Mouse (Mus musculus): Measurements from ENCODE around the gene Cfap43. TPM values are rescaled to one million over a fixed set of nuclear protein-coding genes. Genes with fewer than 3 reads are reported as not detected.

Cfap43 gene
- polyA plus RNA-seq, 1 experiment from 2014 or later = 0.97 TPM

DNA sequence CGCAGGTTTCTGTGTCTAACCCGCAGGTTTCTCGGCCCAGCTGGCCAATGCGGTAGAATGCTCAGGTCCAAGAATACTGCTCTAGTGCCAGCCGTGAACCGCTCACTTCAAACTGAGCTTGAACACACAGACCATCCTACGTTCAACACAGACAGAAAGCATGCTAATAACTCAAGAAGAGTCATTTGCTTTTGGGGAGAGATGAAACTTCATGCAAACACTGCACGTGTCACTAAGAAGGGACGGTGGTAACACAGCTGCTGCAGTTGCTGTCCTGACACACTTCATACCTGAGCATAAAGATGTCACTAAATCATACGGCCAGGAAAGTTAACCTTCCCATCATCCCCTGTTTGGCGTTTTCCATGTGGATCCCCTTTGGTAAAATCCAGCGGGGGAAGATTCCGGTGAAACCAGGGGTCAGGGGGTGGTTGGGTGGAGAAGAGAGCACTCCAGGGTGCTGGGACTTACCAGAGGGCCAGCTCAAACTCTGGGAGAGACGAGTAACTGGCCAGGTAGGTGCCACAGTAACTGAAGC lies 89.1 kb downstream of the Cfap43 start:
- H3K4me1 ChIP-seq (ENCODE audit: control insufficient read depth, insufficient read depth, low read length) = no peaks in the 10 kb centered on the region
- no peak overlapping the region for H3K4me2 ChIP-seq (replicated peaks; ENCODE audit: low read depth, low read length)
- no peaks in the 10 kb centered on the region for H3K27me3 ChIP-seq (ENCODE audit: control insufficient read depth, insufficient read depth, low read length)
- WGBS = 80% methylated on average over 14 of the region's 14 CpGs
- no peaks in the 10 kb centered on the region for H3K36me3 ChIP-seq (ENCODE audit: control insufficient read depth, insufficient read depth, low read length)
- no peak overlapping the region for H3K27ac ChIP-seq (ENCODE audit: low read length)
- no peak overlapping the region for H3K9ac ChIP-seq (replicated peaks; ENCODE audit: low read depth, low read length)
- no peak overlapping the region for H3K4me3 ChIP-seq (ENCODE audit: low read depth, low read length)
- no peaks in the 10 kb centered on the region for H3K9me3 ChIP-seq (ENCODE audit: control insufficient read depth, low read depth, low read length)
- ATAC-seq (ENCODE audit: insufficient number of reproducible peaks, insufficient read depth, low FRiP score, low read depth) = no peak

DNA sequence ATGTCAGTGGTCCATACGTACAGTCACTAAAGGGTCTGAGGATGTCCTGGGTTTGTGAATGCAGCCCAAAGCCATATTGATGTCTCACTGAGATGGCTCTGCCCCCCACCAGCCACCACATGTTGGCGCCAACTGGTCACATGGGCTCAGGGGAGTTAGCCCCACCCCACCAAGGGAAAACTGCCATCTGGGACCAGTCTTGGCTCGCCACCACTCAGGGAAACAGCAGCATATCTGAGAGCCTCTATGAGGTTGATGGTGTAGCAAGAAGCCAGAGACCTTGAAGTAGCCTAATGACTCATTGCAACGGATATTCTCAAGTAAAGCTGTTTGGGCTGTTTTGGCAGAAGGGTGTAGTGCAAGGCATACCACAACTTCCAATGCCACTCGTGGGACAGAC lies 95.1 kb downstream of the Cfap43 start:
- H3K9me3 ChIP-seq (ENCODE audit: control insufficient read depth, low read depth, low read length) = no peaks in the 10 kb centered on the region
- WGBS = 73% methylated on average over 5 of the region's 5 CpGs
- no peak; the same call in 1 of the 2 replicates for ATAC-seq (ENCODE audit: insufficient number of reproducible peaks, insufficient read depth, low FRiP score, low read depth)

DNA sequence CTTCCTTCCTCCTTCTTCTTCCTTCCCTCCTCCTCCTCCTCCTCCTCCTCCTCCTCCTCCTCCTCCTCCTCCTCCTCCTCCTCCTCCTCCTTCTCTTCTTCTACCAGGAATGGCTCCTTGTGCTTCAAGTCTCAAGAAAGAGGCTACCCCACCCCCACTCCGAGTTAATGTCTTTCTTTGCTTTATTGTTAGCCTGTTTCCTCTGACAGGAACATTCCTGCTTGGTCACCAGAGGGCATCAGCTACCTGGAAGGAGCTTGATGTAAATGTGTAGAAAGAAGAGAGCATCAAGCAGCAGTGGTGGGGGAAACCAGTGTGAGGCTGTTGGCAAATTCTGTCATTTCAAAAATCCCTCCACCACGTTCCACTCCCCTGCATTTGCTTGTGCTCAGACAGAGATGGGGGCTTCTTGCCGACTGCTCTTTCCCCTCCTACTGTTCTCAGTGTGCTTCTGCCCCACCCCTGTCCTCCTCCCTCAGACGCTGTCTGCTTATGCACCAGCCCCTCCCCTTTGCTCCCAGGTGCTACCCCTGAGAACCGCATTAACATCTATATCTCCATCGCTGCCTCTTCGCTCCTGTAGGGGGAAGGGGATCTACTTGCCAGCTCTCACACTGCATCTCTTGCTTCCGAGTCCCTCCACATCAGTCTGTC lies 96.8 kb downstream of the Cfap43 start:
- no peaks in the 10 kb centered on the region for H3K27me3 ChIP-seq (ENCODE audit: control insufficient read depth, insufficient read depth, low read length)
- no peak overlapping the region for H3K9ac ChIP-seq (replicated peaks; ENCODE audit: low read depth, low read length)
- no peak overlapping the region for H3K4me3 ChIP-seq (ENCODE audit: low read depth, low read length)
- H3K9me3 ChIP-seq (ENCODE audit: control insufficient read depth, low read depth, low read length) = no peaks in the 10 kb centered on the region
- ATAC-seq (ENCODE audit: insufficient number of reproducible peaks, insufficient read depth, low FRiP score, low read depth) = peak; percentile 37; the same call in 1 of the 2 replicates
- H3K4me1 ChIP-seq (ENCODE audit: control insufficient read depth, insufficient read depth, low read length) = no peaks in the 10 kb centered on the region
- 24% methylated on average over 8 of the region's 8 CpGs for WGBS
- H3K4me2 ChIP-seq (replicated peaks; ENCODE audit: low read depth, low read length) = no peak overlapping the region
- no peaks in the 10 kb centered on the region for H3K36me3 ChIP-seq (ENCODE audit: control insufficient read depth, insufficient read depth, low read length)
- no peak overlapping the region for H3K27ac ChIP-seq (ENCODE audit: low read length)

More for the DNA sequence above, 95.1 kb downstream of the Cfap43 start:
- H3K27ac ChIP-seq (ENCODE audit: low read length) = no peak overlapping the region
- H3K27me3 ChIP-seq (ENCODE audit: control insufficient read depth, insufficient read depth, low read length) = no peaks in the 10 kb centered on the region
- no peaks in the 10 kb centered on the region for H3K36me3 ChIP-seq (ENCODE audit: control insufficient read depth, insufficient read depth, low read length)
- no peak overlapping the region for H3K9ac ChIP-seq (replicated peaks; ENCODE audit: low read depth, low read length)
- no peaks in the 10 kb centered on the region for H3K4me1 ChIP-seq (ENCODE audit: control insufficient read depth, insufficient read depth, low read length)
- H3K4me2 ChIP-seq (replicated peaks; ENCODE audit: low read depth, low read length) = no peak overlapping the region
- H3K4me3 ChIP-seq (ENCODE audit: low read depth, low read length) = no peak overlapping the region

DNA sequence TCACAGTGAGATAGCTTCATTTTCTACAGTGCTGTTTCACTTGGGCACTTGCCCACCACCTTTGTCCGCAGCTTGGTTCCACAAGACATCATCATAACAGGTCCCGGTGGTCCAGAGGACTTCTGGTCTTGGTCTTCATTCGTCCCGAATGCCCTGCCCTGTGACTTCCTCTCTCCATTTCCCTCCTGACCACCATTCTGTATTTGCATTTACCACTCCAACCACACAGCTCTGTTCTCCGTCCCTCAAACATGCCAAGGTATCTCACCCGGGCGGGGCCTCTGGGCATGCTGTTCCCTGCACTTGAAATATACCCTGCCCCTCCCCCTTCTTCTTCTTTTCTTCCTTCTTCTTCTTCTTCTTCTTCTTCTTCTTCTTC lies 97.6 kb downstream of the Cfap43 start:
- Histone ChIP-seq H3K4me2 (replicated peaks; ENCODE audit: low read depth, low read length) (no peak overlapping the region), H3K36me3 (ENCODE audit: control insufficient read depth, insufficient read depth, low read length) (no peaks in the 10 kb centered on the region), H3K27me3 (ENCODE audit: control insufficient read depth, insufficient read depth, low read length) (no peaks in the 10 kb centered on the region), H3K9ac (replicated peaks; ENCODE audit: low read depth, low read length) (no peak overlapping the region), H3K4me1 (ENCODE audit: control insufficient read depth, insufficient read depth, low read length) (no peaks in the 10 kb centered on the region), H3K9me3 (ENCODE audit: control insufficient read depth, low read depth, low read length) (no peaks in the 10 kb centered on the region), H3K4me3 (ENCODE audit: low read depth, low read length) (no peak overlapping the region), H3K27ac (ENCODE audit: low read length) (no peak overlapping the region)
- no peak for ATAC-seq (ENCODE audit: insufficient number of reproducible peaks, insufficient read depth, low FRiP score, low read depth)
- WGBS = 61% methylated on average over 7 of the region's 7 CpGs

DNA sequence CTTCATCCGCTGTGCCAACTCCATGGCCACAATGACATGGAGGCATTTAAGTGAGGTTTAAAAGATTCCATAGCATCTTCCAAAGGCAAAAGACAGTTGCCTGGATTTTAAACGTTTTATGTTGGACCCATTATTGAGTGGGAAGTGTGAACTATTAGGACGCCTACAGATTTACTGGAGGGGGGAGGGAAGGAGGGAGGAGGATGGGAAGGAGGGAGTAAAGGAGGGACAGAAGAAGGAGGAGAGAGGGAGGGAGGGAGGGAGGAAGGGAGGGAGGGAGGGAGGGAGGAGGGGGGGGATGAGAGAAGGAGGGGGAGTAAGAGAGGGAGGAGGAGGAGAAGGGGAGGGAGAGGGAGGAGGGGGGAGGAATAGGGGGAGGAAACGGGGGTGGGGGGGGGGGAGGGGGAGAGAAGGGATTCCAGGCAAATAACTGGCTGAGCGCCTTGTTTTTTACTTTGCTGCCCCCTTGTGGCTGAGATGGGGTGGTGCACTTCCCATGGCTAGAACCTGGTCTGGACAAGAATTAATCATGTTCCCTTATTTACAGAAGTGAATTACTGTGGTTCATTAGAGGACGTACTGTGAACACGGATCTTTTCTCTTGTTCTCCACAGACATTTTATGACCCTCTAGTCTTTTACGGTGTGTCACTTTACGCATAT lies 98.1 kb downstream of the Cfap43 start:
- H3K4me3 ChIP-seq (ENCODE audit: low read depth, low read length) = no peak overlapping the region
- H3K27me3 ChIP-seq (ENCODE audit: control insufficient read depth, insufficient read depth, low read length) = no peaks in the 10 kb centered on the region
- WGBS = 20% methylated on average over 9 of the region's 9 CpGs
- no peak overlapping the region for H3K9ac ChIP-seq (replicated peaks; ENCODE audit: low read depth, low read length)
- H3K27ac ChIP-seq (ENCODE audit: low read length) = no peak overlapping the region
- no peaks in the 10 kb centered on the region for H3K36me3 ChIP-seq (ENCODE audit: control insufficient read depth, insufficient read depth, low read length)
- ATAC-seq (ENCODE audit: insufficient number of reproducible peaks, insufficient read depth, low FRiP score, low read depth) = no peak
- no peaks in the 10 kb centered on the region for H3K9me3 ChIP-seq (ENCODE audit: control insufficient read depth, low read depth, low read length)
- no peaks in the 10 kb centered on the region for H3K4me1 ChIP-seq (ENCODE audit: control insufficient read depth, insufficient read depth, low read length)
- H3K4me2 ChIP-seq (replicated peaks; ENCODE audit: low read depth, low read length) = no peak overlapping the region

DNA sequence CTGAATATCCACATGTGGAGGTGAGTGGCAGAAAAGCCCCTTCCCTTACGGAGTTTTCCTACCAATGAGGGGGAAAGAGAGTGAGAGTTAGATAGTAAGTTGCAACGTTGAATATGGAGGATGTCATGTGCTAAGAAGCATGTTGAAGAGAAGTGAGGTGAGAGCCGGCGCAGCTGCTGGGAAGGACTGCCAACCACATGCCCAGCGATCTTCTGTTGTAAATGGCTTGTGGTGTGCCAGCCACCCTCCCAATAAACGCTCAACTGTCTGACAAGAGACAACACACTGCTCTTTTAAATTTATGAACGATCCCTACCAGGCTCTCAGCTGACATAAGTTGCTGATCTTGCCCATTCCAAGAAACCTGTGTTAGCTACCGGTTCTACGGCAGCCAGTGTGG lies 101.4 kb downstream of the Cfap43 start:
- no peaks in the 10 kb centered on the region for H3K9me3 ChIP-seq (ENCODE audit: control insufficient read depth, low read depth, low read length)
- no peak overlapping the region for H3K4me3 ChIP-seq (ENCODE audit: low read depth, low read length)
- WGBS = 85% methylated on average over 9 of the region's 9 CpGs
- no peak for ATAC-seq (ENCODE audit: insufficient number of reproducible peaks, insufficient read depth, low FRiP score, low read depth)
- no peak overlapping the region for H3K9ac ChIP-seq (replicated peaks; ENCODE audit: low read depth, low read length)
- no peaks in the 10 kb centered on the region for H3K4me1 ChIP-seq (ENCODE audit: control insufficient read depth, insufficient read depth, low read length)
- no peak overlapping the region for H3K27ac ChIP-seq (ENCODE audit: low read length)
- no peaks in the 10 kb centered on the region for H3K27me3 ChIP-seq (ENCODE audit: control insufficient read depth, insufficient read depth, low read length)
- no peak overlapping the region for H3K4me2 ChIP-seq (replicated peaks; ENCODE audit: low read depth, low read length)
- no peaks in the 10 kb centered on the region for H3K36me3 ChIP-seq (ENCODE audit: control insufficient read depth, insufficient read depth, low read length)

DNA sequence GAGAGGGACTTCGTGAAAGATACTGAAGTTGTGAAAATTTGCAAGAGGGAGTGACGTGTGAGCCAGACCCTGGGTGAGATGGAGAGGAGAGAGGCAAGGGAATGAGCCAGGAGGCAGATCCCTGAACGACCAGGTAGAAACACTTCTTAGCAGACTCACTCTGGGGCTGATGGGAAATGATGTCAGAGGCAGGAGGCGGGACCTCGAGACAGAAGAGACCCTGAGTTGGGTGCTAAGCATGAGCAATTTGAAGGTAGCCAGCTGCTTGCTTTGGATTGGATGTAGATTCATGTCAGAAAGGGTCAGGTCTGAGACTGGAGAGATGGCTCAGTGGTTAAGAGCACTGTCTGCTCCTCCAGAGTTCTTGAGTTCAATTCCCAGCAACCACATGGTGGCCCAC lies 104.4 kb downstream of the Cfap43 start:
- Histone ChIP-seq H3K4me1 (ENCODE audit: control insufficient read depth, insufficient read depth, low read length) (no peaks in the 10 kb centered on the region), H3K36me3 (ENCODE audit: control insufficient read depth, insufficient read depth, low read length) (no peaks in the 10 kb centered on the region), H3K27ac (ENCODE audit: low read length) (no peak overlapping the region), H3K4me3 (ENCODE audit: low read depth, low read length) (no peak overlapping the region), H3K4me2 (replicated peaks; ENCODE audit: low read depth, low read length) (no peak overlapping the region), H3K27me3 (ENCODE audit: control insufficient read depth, insufficient read depth, low read length) (no peaks in the 10 kb centered on the region), H3K9me3 (ENCODE audit: control insufficient read depth, low read depth, low read length) (no peaks in the 10 kb centered on the region), H3K9ac (replicated peaks; ENCODE audit: low read depth, low read length) (no peak overlapping the region)
- ATAC-seq (ENCODE audit: insufficient number of reproducible peaks, insufficient read depth, low FRiP score, low read depth) = no peak
- 80% methylated on average over 5 of the region's 5 CpGs for WGBS

DNA sequence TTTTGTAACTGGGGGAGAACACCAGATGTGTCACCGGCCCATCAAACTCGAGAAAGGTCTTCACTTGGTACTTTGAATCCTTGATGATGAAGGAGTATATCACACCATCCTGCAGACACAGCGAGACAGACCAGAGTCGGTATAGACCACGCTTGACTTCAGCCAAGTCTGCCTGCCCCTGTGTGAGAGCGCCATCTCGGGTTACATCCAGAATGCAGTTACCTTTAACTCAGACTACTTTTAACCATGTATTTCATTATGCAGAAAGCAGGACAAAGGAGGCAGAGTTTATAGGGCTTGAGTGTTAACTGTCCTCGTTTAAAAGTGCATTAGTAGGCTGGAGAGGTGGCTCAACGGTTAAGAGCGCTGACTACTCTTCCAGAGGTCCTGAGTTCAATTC lies 107.0 kb downstream of the Cfap43 start:
- no peak overlapping the region for H3K9ac ChIP-seq (replicated peaks; ENCODE audit: low read depth, low read length)
- H3K9me3 ChIP-seq (ENCODE audit: control insufficient read depth, low read depth, low read length) = no peaks in the 10 kb centered on the region
- no peak overlapping the region for H3K4me3 ChIP-seq (ENCODE audit: low read depth, low read length)
- WGBS = 75% methylated on average over 10 of the region's 10 CpGs
- H3K4me1 ChIP-seq (ENCODE audit: control insufficient read depth, insufficient read depth, low read length) = no peaks in the 10 kb centered on the region
- no peak overlapping the region for H3K4me2 ChIP-seq (replicated peaks; ENCODE audit: low read depth, low read length)
- H3K27me3 ChIP-seq (ENCODE audit: control insufficient read depth, insufficient read depth, low read length) = no peaks in the 10 kb centered on the region
- no peak for ATAC-seq (ENCODE audit: insufficient number of reproducible peaks, insufficient read depth, low FRiP score, low read depth)
- no peak overlapping the region for H3K27ac ChIP-seq (ENCODE audit: low read length)
- no peaks in the 10 kb centered on the region for H3K36me3 ChIP-seq (ENCODE audit: control insufficient read depth, insufficient read depth, low read length)

All from stomach, embryonic 14.5 days (tissue).